Mouse (Mus musculus): ENCODE data around the gene Tom1l2. TPM values are rescaled to one million over a fixed set of nuclear protein-coding genes. Genes with fewer than 3 reads are reported as not detected.

The Tom1l2 gene
- total RNA-seq, 2 experiments from 2014 or later = 86.8 to 90.6 TPM

DNA sequence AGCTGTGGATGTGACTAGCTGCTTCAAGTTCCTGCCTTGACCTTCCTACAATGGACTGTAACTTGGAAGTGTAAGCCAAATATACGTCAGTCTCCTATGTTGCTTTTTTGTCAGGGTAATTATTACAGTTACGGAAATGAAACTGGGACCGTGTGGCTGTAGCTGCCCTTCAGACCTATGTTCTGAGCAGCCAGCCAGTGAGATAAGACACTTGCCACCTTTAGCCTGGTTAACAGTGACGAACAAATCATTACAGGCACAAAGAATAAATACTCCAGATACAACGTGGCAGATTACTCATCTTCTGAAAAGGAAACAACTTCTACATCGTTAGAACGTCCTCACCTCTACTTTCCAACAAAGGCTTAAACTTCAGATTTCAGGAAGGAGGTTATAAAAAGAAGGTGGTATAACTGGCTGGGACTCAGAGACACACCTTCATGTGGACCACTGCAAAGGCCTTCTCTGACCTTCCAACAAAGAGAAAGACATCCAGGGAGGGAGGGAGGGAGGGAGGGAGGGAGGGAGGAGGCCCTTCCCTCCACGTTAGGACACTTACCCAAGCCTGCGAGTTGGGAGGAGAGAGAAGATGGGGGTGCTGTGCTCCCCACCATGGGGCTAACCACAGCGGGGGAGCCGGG lies 108.1 kb downstream of the Tom1l2 start:
- intact Hi-C loops (cut with DNase I) = no loop called here
- DNase-seq = no peak

DNA sequence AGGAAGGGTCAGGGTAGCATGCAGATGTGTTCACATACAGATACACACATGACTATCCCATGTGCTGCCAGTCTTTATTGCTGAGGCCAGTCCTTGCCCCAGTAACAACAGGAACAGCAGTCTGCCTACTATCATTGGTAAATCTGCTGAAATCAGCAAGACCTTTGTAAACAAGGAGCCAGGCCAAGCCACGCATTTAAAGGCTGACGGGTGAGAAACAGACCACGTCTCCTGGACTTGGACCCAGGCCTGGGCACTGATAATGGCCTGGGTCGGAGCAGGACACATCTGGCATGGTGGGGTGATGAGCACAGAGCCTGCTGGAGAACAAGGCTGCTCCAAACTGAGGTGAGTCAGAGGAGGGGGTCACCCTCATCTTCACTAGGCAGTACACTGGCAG lies 112.2 kb downstream of the Tom1l2 start:
- intact Hi-C loops (cut with DNase I) = loop anchor here (1.0 kb wide), 1 partner anchor 46 kb away; no protein-coding TSS in a partner anchor
- DNase-seq = no peak

DNA sequence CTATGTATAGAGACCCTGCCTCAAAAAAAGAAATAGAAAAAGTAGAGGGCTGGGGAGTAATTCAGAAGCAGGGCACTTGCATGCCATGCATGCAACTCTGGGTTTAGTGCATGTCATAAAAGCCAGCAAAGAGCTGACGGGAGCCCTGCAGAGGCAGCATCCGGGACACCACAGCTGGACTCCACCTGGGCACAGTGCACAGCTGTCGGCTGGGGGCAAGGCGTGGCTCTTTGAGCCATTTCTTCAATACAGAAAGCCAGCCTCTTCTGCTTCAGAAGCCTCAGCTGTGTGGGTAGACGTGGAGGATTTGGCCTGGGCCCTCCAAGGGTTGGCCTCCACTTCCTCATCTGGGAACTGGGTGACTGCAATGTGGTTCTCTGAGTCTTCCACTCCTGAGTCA lies 117.4 kb downstream of the Tom1l2 start:
- no peak for DNase-seq
- intact Hi-C loops (cut with DNase I) = no loop called here

DNA sequence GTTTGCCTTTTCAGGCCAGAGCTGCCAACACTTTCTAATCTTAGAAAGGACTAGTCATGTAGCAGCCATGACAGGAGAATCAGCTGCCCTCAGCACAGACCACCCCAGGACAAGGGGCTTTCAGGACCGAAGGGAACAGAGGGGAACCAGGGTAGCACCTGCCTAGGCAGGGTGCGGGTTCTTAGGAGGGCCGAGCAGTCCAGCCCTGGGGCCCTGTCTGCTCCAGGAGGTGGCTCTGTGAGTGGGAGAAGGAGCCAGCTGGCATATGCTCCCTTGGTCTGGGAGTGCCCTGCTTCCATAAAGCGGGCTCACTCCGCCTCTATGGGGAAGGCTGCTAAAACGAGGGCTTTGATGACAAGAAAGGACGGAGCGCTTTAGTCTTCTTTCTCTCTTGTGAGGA lies 119.5 kb downstream of the Tom1l2 start:
- intact Hi-C loops (cut with DNase I) = no loop called here
- peak; percentile 64 for DNase-seq

DNA sequence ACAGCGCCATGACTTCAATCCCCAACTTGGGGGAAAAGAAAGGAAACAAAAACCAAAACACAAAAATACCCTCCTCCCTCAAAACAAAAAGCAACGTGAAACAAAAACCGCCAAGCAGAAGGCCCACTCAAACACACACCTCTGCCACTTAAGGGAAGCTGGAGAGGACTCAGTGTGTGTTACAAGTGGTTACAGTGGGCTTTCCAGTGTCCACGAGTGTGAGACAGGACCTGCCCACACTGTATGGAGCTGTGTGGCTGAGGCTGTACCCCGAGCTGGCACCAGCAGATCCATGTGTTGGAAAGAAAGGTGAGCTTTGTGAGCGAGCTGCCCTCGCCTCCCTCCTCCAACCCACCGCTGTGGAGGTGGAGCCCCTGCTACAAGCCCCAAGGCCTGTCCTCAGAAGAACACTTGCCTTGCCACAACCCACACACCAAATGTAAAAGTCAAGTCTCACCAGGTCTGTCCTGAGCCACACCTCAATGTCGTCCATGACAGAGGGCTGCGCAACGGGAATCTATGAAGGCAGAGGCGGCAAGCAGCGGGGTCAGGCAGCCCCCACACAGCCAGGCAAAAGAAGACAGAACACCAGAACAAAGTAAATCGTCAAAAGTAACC lies 120.2 kb downstream of the Tom1l2 start:
- DNase-seq = no peak
- intact Hi-C loops (cut with DNase I) = no loop called here

DNA sequence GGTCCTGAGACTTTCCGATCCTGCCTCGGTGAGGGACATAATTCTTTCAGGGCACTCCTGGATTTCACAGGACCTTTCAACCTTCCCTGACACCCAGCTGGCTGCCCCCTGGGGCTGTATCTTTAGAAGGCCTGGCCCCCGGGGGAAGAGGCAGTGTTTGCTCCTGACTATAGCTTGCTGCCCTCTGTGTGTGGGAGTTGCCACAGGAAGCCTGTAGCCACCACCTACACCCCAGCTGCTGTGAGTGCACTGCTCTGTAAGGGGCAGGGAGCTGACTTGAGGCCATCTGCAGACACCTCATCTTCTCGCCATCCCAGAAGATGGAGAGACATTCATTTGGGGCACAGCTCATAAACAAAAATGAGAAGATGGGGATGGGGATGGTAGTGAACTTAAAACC lies 120.8 kb downstream of the Tom1l2 start:
- intact Hi-C loops (cut with DNase I) = no loop called here
- DNase-seq = no peak

DNA sequence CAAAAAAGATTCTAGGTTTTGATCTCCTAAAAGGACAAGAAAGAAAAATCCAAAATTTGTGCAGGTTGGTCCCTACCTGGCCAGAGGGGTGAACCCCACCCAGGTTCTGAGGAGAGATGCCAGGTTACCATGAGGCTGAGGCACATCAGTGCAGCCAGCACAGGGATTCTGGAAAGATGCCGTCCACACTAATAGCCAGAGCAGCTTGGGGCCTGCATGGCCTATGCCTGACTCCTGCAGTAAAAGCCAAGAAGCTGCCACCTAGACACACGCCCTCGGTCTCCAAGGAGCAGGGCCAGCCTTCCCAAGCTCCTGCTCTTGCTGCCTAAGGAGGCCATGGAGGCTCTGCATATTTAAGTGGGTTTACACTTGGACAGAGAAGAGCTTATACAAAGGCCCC lies 121.4 kb downstream of the Tom1l2 start:
- peak; percentile 49 for DNase-seq
- intact Hi-C loops (cut with DNase I) = no loop called here

DNA sequence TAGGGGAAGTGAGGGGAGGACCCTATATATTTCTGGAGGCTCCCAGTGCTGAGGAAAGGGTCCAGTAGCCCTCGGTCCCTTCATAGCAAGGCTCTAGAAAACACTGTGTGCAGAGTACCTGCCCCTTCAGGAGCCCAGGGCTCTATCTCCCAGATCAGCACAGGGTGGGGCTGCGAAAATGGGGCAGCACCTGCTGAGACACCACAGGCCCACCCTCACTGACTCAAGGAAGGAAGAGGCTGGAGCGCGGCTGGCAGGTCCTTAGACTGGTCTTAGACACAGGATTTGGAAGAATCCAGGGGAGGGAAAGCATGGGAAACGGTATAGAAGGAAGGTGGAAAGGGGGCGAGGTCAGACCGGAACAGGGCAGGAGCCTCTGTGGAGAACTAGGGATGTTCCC lies 122.2 kb downstream of the Tom1l2 start:
- DNase-seq = no peak
- intact Hi-C loops (cut with DNase I) = no loop called here

DNA sequence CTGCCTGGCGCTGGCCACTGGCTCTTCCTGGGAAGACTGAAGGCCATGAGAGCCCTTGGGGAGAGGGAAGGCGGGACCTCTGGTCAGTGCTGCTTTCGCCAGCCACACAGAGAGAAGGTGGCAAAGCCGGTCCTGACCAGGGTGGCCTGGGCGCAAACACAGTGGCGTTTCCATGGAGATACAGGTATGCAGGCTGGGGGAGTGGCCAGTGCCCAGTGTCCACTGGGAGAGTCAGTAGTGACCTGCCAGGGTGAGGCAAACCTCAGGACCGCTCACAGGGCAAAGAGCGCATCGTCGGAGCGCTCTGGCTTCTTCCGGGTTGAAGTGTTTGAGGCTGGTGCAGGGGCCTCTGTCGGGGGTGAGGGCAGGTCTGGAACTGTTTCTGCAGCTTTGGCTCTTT lies 122.9 kb downstream of the Tom1l2 start:
- intact Hi-C loops (cut with DNase I) = no loop called here
- no peak for DNase-seq

DNA sequence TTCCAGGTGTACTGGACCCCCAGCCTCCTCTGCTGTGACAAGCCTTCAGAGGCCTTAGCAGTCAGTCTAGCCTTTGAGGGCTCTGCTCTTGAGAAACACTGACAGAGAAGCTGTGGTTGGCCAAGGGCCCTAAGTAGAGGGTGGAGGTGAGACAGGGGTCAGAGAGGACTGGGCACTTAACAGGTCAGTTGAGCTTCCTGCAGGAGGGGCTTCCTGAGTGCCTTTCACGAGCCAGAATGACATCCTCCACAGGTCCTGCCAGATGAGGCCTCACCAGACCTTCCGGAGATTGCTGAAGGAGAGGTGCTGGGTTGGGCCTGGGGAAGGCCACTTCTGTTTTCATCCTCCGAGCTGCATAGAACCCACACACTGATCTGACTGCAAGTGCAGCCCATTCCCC lies 124.2 kb downstream of the Tom1l2 start:
- no peak for DNase-seq
- intact Hi-C loops (cut with DNase I) = no loop called here

DNA sequence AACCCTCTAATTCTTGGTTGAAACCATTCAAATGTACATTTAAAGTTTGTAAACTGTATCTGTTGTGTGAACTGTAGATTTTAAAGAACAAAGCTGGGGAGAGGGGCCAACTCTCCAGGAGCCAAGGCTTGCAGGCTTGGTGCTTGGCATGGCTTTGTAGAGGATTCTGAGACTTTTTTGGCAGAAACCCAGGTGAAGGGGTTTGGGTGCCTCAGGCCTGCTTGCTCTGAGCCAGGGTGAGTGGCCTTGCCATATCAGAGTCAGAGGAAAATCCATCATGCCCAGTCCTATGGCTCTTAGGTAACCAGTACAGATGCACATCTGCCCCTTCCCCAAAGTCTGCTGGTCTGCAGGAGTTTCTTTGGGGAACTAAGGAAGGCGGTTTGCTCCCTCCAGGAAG lies 126.8 kb downstream of the Tom1l2 start:
- DNase-seq = no peak
- intact Hi-C loops (cut with DNase I) = no loop called here

DNA sequence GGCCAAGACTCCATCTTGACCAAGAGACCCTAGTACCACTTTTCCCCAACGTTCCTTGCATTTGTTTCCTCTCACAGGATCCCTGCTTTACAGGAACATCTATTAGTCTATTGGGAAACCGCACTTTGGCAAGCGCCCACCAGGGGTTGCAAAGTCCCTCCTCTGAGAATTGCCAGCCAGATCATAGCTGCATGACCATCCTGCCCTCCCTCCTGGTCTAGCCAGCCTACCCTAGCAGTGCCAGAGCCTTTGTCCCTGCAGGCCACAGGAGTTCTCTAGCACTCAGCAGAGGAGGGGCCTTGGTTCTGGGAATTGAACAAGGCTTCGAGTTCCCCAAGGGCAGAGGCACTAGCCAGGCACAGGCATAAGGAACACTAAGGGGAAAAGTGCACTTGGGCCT lies 128.0 kb downstream of the Tom1l2 start:
- intact Hi-C loops (cut with DNase I) = no loop called here
- no peak for DNase-seq

DNA sequence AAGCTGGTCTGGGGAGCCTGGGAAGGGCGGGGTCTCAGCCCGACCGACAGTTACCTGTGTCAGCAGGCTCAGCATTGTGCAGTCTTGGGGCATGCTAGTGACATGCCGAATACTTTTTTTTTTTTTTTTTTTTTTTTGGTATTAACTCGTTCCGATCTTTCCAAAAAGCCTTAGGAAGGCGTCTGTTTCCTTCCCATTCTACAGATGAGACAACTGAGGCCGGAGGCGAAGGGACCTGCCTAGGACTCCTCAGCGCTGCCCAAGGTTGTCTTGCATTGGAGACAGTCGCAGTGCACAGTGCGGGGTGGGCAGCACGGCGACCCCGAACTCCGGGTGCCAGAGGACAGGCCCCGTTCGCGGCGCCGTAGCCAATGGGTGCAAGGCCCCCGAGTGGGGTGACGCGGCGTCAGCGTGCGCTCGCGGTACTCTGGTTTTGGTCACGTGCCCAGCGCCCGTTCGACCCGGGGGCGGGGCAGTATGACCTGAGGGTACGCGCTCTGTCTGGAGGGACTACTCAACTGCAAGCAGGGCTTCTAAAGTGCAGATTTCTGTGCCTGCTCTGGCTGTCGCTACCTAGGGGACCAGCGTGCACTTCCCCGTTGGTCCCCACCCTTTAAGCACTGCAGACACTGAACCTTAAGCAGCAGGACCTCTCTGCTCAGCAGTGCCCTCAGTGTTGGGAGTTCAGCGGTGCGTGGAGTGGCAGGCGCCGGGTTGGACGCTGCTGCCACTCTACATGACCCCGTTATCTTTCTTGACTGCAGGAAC lies 130.1 kb downstream of the Tom1l2 start, which contains the start of gene Srebf1:
Gene Srebf1, minus strand, starts transcription at position 113 of the 768 bp plus-strand sequence.
- intact Hi-C loops (cut with DNase I) = no loop called here

DNA sequence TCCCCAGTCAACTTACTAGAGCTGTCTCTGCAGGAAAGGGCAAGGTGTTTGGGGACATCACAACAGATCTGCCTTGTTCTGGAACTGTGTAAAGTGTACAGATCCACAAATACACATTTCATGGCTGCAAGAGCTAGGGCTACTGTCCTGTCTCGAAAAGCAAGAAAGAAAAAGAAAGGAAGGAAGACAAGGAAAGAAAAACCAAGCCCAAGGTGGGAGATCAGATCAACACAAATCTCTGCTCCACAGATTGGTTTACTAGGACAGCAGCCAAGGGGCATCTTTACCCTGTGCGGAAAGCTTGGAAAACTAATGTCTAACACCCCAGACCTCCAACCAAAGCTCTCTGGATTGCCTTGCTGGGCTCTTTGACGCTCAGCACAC lies 130.6 kb downstream of the Tom1l2 start:
- intact Hi-C loops (cut with DNase I) = no loop called here
- DNase-seq = no peak

More for the DNA sequence above, 130.1 kb downstream of the Tom1l2 start, which contains the start of gene Srebf1:
- DNase-seq = peak; percentile 71

DNA sequence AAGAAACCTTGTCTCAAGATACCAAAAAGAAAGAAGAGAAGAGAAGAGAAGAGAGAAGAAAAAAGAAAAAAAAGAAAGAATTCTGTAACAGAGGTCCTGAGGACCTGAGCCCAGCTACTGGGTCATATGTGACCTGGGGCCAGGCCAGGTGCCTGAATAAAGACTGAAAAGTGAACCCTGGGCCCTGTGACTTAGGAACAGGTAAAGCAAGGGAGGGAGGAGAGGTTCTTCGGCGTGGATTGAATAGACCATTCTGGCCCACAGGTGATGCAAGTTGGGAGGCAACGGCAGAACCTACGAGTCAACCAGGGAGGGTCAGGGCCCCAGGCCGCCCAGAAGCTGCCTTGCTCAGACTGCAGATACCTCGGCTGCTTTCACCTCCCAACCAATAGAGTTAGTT lies 131.3 kb downstream of the Tom1l2 start:
- intact Hi-C loops (cut with DNase I) = no loop called here
- no peak for DNase-seq

DNA sequence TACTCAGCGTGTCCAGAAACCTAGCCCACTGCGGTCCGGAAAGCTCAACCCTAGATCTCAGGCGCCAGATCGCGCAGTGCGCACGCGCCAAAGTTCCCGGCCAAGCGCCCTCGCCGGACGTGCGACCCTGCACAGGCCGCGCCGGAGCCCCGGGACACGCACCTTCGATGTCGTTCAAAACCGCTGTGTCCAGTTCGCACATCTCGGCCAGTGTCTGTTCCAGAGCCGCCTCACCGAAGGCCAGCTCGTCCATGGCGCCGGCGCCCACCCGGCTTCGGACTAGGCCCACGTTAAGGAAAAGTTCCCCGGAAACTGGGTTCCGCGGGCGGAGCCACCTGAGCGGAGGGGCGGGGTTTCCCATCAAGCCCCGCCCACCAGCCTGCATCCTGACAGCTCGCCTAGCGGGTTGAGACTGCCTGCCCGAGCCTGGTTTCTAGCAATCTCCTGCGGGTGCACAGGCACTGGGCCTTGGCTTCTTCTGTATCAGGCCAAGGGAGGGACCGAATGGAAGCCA lies 132.4 kb downstream of the Tom1l2 start:
- intact Hi-C loops (cut with DNase I) = no loop called here
- peak; percentile 88 for DNase-seq

DNA sequence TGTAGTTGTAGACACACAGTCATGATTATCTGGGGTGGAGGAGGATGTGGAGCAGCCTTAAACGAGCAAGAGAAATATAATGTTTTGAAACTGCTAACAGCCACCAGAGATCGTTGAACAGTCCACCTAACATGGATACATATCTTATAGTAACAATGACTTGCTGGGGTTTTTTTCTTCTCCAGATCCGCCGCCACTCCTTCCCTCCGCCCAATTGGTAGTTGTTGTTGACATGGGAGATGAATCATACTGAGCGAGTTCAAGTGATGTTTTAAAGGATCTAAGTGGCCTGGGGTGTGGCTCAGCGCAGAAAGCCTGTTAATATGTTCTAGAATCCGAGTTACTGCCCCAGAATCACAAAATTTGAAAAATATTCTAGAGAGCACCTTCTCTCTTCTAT lies 133.1 kb downstream of the Tom1l2 start:
- intact Hi-C loops (cut with DNase I) = no loop called here
- DNase-seq = no peak

DNA sequence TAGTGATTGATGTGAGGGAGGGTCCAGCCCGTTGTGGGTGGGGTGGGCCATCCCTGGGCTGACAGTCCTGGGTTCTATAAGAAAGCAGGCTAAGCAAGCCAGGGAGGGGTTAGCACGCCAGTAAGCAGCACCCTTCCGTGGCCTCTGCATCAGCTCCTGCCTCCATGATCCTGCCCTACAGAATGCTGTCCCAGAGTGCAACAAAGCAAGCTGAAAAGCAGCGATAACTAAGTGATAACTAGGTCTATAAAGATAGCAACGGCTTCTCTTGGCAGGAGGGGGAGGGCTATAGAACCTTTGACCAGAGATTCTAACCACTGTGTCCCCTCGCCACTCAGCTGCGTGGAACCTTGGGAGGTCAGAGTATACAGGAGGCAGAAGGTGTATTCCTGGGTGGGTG lies 135.2 kb downstream of the Tom1l2 start:
- intact Hi-C loops (cut with DNase I) = no loop called here

DNA sequence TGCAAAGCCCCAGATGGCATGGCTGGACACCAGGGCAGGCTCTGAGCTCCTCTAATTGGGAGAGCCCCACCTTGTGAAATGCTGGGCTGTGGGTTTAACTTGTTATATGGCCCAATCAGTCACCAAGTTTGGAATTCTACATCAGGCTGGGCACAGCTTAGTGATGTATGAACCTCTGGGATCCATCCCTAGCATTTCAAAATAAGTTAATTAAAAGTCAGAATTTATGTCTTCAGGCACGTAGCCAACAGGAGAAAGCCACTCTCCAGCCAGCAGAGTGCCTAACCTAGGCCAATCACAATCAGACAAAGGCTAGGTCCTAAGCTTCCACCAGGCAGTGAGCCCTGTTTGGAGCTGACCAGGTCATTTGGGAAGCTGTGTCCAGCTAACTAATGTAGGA lies 136.0 kb downstream of the Tom1l2 start:
- no peak for DNase-seq
- intact Hi-C loops (cut with DNase I) = no loop called here

More for the DNA sequence above, 135.2 kb downstream of the Tom1l2 start:
- no peak for DNase-seq

DNA sequence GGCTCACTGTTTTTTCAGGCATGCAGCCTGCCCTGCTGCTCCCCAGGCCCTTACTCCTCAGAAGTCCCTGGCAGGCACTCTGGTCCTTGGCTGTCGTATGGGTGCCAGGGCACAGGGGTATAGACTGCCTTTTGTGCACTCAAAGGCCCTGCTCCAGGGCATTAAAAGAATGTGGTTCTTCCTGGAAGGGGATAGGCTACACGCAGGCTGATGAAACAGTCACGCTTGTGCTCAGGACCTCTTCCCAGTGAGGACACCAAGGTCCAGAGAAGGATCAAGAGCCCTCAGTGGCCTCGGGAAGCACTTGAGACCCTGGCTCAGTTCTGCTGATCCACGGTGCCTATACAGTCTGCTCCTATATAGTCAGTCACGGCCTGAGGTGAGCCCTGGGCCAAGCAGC lies 139.4 kb downstream of the Tom1l2 start:
- intact Hi-C loops (cut with DNase I) = no loop called here
- no peak for DNase-seq

DNA sequence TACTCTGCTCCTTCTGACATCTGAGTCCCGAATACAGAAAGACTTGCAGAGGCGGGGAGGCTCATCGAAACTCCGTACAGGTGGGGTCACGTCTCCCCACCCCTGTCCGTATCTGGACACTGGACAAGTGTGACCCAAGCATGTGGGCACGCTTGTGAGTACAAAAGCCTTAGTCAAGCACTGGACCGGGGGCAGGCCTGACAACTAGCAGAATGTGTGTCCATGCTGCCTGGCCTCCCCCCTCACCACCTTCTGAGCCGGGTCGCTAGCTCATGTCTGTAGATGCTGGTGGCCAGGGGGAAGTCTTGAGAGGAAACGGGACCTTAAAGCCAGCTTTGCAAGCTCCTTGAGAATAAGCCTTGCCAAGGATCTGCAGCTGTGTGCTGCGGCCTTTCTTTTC lies 140.9 kb downstream of the Tom1l2 start:
- no peak for DNase-seq
- intact Hi-C loops (cut with DNase I) = no loop called here

DNA sequence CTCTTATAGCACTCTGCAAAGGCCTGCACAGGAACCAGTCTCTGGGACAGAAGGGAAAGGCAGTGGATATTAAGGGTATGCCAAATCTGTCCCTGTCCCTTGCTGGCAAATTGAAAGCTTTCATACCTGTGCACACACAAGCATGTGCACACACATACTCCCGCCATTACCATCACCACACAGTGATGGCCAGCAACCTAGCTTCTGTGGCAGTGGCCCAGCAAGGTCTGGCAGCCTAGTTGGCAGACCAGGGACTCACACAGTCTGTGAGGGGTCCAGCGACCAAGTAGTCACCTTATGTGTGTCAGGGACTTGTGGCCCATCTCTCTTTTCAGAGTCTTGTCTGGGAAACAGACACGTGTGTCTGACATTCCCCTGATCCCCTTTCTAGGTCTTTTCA lies 141.6 kb downstream of the Tom1l2 start:
- DNase-seq = no peak
- intact Hi-C loops (cut with DNase I) = no loop called here
